Mouse (Mus musculus): Measurements from ENCODE around the gene Coq9. TPM values are rescaled to one million over a fixed set of nuclear protein-coding genes. Genes with fewer than 3 reads are reported as not detected.
A peak's percentile ranks its signal among the peaks of the same experiment; 100 is the strongest.

The Coq9 gene
- 56.8 and 58.3 TPM in 2 replicates for polyA plus RNA-seq (2015; fragmentation: Nextera tagmentation; extraction: Ambion mirVana)

DNA sequence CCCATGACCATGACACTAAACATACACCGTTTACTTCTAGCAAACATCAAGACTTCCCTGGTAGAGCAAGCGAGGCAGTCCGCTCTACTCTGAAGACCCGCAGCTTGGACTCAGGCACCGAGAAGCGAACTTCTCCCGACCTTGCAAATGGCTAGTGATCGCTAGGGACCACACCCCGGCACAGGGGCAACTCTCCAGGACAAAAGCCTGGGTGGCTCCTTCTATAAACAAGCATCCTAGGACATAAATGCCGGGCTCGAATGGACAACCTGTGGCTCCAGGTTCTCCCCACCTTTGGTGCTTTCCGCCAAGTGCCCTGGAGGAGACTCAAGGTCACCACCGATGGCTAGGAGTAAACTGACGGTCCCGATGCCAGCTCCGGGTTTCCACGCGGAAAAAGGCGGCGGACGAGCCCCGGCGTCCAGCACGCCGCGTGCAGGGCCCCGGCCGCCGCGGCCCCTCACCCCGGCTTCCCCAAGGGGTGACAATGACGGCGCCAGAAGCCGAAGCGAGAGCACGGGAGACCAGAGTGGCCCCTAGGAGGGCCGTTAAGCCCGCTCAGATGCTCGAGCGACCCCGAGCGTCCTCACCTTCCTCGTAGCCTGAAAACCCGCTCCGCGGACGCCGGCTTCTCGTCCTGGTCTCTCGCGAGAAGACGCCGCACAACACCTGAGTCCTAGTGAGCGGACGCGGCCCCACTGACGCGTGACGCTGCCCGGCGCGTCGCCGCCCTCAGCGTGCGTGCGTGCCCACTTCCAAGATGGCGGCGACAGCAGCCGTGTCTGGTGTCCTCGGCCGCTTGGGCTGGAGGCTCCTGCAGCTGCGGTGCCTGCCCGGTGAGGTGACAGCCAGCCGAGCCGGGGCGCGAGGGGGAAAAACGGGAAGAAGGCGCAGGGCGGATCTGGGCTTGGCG is at the start of gene Coq9, which contains the start of gene Ciapin1:
Coq9 (plus strand) TSS at position 660 of the 913 bp plus-strand sequence.
Ciapin1 (minus strand) TSS at position 697 of the 913 bp plus-strand sequence.
- H3K9ac ChIP-seq, result peak within 1 kb of the TSS; percentile 93
- peak; percentile 99 for ATAC-seq (replicated peaks)
- H3K36me3 ChIP-seq (replicated peaks), result no peaks in the 10 kb centered on the region
- H3K4me1 ChIP-seq, result peaks cover 19% of the 10 kb centered on the region
- H3K27ac ChIP-seq, result peak within 1 kb of the TSS; percentile 94
- WGBS, result under 1% methylated on average over 82 of the region's 82 CpGs
- H3K9me3 ChIP-seq, result no peaks in the 10 kb centered on the region
- no peaks in the 10 kb centered on the region for H3K27me3 ChIP-seq (replicated peaks)
- peak within 1 kb of the TSS; percentile 92 for H3K4me2 ChIP-seq
- H3K4me3 ChIP-seq, result peak within 1 kb of the TSS; percentile 82

DNA sequence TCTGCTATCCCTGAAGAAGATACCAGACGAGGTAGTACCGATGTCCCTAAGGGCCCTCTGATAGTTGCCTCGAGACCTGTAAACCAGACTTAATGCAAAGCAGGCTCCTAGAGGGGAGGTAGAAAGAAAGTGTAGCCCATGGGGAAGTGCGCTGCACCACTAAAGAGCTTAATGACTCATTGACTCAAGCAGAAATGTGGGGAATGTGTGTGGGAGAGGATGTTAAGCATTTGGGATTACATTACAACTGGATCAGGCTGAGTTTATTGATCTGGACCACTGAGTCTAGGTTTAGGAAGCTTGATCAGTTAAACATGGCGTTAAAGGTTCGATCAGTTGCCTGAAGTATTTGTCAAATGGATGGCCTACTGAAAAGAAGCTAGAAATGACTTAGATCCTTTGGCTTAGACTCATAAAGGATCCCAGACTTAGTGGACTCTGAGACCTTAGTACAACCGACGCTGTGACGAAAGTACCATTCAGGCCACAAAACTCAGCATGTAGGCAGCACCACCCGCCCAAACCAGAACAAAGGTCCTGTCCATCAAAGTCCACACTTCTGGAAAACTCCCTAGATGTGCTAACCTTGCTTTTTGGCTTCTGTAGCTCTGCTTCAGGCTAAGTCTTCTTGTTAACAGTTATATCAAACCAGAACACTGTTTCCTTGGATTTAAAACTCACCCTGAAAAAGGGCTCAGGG is 48.7 kb upstream of the Coq9 start:
- Histone ChIP-seq H3K9ac (no peak overlapping the region), H3K27me3 (replicated peaks) (no peaks in the 10 kb centered on the region), H3K27ac (no peak overlapping the region), H3K36me3 (replicated peaks) (no peaks in the 10 kb centered on the region), H3K4me1 (no peaks in the 10 kb centered on the region), H3K4me2 (no peak overlapping the region), H3K4me3 (no peak overlapping the region), H3K9me3 (no peaks in the 10 kb centered on the region)
- 35% methylated on average over 10 of the region's 10 CpGs for WGBS
- ATAC-seq (replicated peaks), result no peak

DNA sequence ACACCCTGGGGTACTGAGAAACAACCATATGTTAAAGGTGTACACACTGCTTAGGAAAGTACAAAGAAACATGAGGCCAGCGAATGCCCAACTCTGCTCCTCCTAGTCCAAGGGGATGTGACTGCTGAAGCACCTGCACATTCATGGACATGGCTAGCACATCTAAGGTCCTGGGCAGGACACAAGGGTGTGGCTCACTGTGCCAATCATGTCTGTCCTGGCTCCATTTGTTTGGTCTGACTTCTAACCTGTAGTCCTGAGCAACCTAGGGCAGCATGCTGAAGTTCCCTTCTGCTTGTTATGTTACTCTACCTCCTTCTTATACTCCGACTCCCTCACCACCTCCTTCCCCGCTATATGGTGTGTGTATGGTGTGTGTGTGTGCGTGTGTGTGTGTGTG is 43.8 kb upstream of the Coq9 start:
- no peak for ATAC-seq (replicated peaks)
- no peaks in the 10 kb centered on the region for H3K27me3 ChIP-seq (replicated peaks)
- 91% methylated on average over 4 of the region's 4 CpGs for WGBS

DNA sequence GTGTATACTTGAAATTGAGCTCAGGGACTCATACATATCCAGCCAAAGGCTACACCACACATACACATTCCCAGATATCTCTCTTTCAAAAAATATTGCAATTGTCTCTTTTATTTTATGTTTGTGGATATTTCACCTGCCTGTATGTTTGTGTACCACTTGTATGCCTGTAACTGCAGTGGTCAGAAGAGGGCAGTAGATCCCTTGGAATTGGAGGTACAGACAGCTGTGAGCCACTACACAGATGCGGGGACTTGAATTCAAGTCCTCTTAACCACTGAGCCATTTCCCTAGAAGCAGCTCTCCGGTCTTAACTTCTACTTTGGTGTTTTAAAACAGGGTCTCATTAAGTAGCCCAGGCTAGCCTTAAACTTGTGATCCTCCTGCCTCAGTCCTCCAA is 43.3 kb upstream of the Coq9 start:
- H3K27me3 ChIP-seq (replicated peaks), result no peaks in the 10 kb centered on the region
- 95% methylated on average over 2 of the region's 2 CpGs for WGBS
- no peaks in the 10 kb centered on the region for H3K4me1 ChIP-seq
- no peak overlapping the region for H3K4me2 ChIP-seq
- H3K9me3 ChIP-seq, result no peaks in the 10 kb centered on the region
- H3K9ac ChIP-seq, result no peak overlapping the region
- no peak overlapping the region for H3K27ac ChIP-seq
- no peak for ATAC-seq (replicated peaks)
- H3K36me3 ChIP-seq (replicated peaks), result no peaks in the 10 kb centered on the region
- no peak overlapping the region for H3K4me3 ChIP-seq

More for the DNA sequence above, 43.8 kb upstream of the Coq9 start:
- Histone ChIP-seq H3K9ac (no peak overlapping the region), H3K4me2 (no peak overlapping the region), H3K4me1 (no peaks in the 10 kb centered on the region), H3K27ac (no peak overlapping the region), H3K9me3 (no peaks in the 10 kb centered on the region), H3K4me3 (no peak overlapping the region), H3K36me3 (replicated peaks) (no peaks in the 10 kb centered on the region)

GRCm38 (mm10) chr8:94800278-94800968 is 37.7 kb upstream of the Coq9 start:
- Histone ChIP-seq H3K9ac (no peak overlapping the region), H3K27ac (no peak overlapping the region), H3K4me1 (no peaks in the 10 kb centered on the region), H3K36me3 (replicated peaks) (no peaks in the 10 kb centered on the region), H3K27me3 (replicated peaks) (no peaks in the 10 kb centered on the region), H3K4me3 (no peak overlapping the region), H3K9me3 (no peaks in the 10 kb centered on the region), H3K4me2 (no peak overlapping the region)
- ATAC-seq (replicated peaks), result no peak
- 68% methylated on average over 7 of the region's 7 CpGs for WGBS

GRCm38 (mm10) chr8:94801293-94802095 is 36.6 kb upstream of the Coq9 start:
- no peak overlapping the region for H3K9ac ChIP-seq
- no peak overlapping the region for H3K27ac ChIP-seq
- no peaks in the 10 kb centered on the region for H3K4me1 ChIP-seq
- H3K9me3 ChIP-seq, result no peaks in the 10 kb centered on the region
- 44% methylated on average over 14 of the region's 14 CpGs for WGBS
- no peak overlapping the region for H3K4me2 ChIP-seq
- H3K27me3 ChIP-seq (replicated peaks), result no peaks in the 10 kb centered on the region
- no peaks in the 10 kb centered on the region for H3K36me3 ChIP-seq (replicated peaks)
- H3K4me3 ChIP-seq, result no peak overlapping the region
- ATAC-seq (replicated peaks), result no peak

GRCm38 (mm10) chr8:94802375-94802774 is 35.7 kb upstream of the Coq9 start:
- Histone ChIP-seq H3K36me3 (replicated peaks) (no peaks in the 10 kb centered on the region), H3K4me3 (no peak overlapping the region), H3K27me3 (replicated peaks) (no peaks in the 10 kb centered on the region), H3K9ac (no peak overlapping the region), H3K9me3 (no peaks in the 10 kb centered on the region), H3K27ac (no peak overlapping the region), H3K4me1 (no peaks in the 10 kb centered on the region), H3K4me2 (no peak overlapping the region)
- 85% methylated on average over 4 of the region's 4 CpGs for WGBS
- ATAC-seq (replicated peaks), result no peak

- no peak for ATAC-seq (replicated peaks)
- no peak overlapping the region for H3K27ac ChIP-seq
- H3K4me2 ChIP-seq, result no peak overlapping the region
- no peak overlapping the region for H3K4me3 ChIP-seq
- no peak overlapping the region for H3K9ac ChIP-seq
- WGBS, result 77% methylated on average over 6 of the region's 6 CpGs
- no peaks in the 10 kb centered on the region for H3K36me3 ChIP-seq (replicated peaks)
- H3K9me3 ChIP-seq, result no peaks in the 10 kb centered on the region
- H3K4me1 ChIP-seq, result no peaks in the 10 kb centered on the region
- H3K27me3 ChIP-seq (replicated peaks), result no peaks in the 10 kb centered on the region
Observed at GRCm38 (mm10) chr8:94803551-94803950, 34.6 kb upstream of the Coq9 start.

DNA sequence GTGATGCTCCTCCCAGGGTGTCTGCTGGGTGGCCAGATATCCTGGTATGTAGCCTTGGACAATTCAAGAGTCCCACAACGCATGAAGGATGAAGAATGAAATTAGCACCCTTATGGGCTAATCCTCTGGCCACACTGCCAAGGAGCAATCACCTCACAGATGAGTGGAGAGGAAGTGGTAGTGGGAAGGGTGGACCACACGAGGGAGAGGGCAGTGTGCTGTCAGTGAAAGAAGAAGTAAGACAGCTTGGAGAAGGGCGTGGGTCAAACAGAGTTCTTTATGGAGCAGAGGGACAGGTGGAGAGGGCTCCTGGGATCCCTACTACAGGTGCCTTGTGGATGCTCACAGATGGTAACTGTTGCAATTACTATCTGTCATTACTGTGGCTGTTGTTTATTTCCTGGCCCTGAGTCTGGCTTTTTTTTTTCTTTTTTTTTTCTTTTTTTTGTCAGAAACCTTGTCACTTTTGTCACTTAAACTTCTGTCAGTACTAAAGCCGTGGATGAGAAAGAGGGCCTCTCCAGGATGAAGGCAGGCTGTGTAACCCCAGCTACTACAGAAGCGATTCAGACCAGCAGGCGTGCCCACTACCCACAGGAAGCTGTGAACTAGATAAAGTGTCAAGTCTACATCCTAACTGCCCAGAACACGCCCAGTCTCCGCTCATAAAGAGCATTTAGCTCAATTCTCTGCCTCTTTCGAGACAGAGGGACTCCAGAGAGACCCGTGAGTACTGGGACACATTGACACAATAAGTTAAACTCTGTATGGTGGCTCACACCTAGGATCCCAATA is 33.4 kb upstream of the Coq9 start:
- H3K27me3 ChIP-seq (replicated peaks), result no peaks in the 10 kb centered on the region
- H3K27ac ChIP-seq, result no peak overlapping the region
- H3K9ac ChIP-seq, result no peak overlapping the region
- no peak overlapping the region for H3K4me2 ChIP-seq
- H3K4me3 ChIP-seq, result no peak overlapping the region
- H3K9me3 ChIP-seq, result no peaks in the 10 kb centered on the region
- WGBS, result 84% methylated on average over 10 of the region's 10 CpGs
- no peak for ATAC-seq (replicated peaks)
- no peaks in the 10 kb centered on the region for H3K4me1 ChIP-seq
- no peaks in the 10 kb centered on the region for H3K36me3 ChIP-seq (replicated peaks)

- no peak for ATAC-seq (replicated peaks)
- 61% methylated on average over 4 of the region's 4 CpGs for WGBS
- H3K9me3 ChIP-seq, result no peaks in the 10 kb centered on the region
- no peak overlapping the region for H3K9ac ChIP-seq
- H3K36me3 ChIP-seq (replicated peaks), result no peaks in the 10 kb centered on the region
- H3K27me3 ChIP-seq (replicated peaks), result no peaks in the 10 kb centered on the region
- H3K4me1 ChIP-seq, result no peaks in the 10 kb centered on the region
- no peak overlapping the region for H3K27ac ChIP-seq
- no peak overlapping the region for H3K4me2 ChIP-seq
- H3K4me3 ChIP-seq, result no peak overlapping the region
Observed at GRCm38 (mm10) chr8:94805811-94806210, 32.3 kb upstream of the Coq9 start.

GRCm38 (mm10) chr8:94807506-94807905 is 30.6 kb upstream of the Coq9 start:
- H3K4me1 ChIP-seq, result peaks cover 5% of the 10 kb centered on the region
- 50% methylated on average over 7 of the region's 7 CpGs for WGBS
- no peak for ATAC-seq (replicated peaks)
- H3K9ac ChIP-seq, result no peak overlapping the region
- H3K9me3 ChIP-seq, result no peaks in the 10 kb centered on the region
- H3K4me3 ChIP-seq, result no peak overlapping the region
- H3K4me2 ChIP-seq, result no peak overlapping the region
- H3K27ac ChIP-seq, result no peak overlapping the region
- no peaks in the 10 kb centered on the region for H3K36me3 ChIP-seq (replicated peaks)
- H3K27me3 ChIP-seq (replicated peaks), result no peaks in the 10 kb centered on the region

Data from midbrain, embryonic 15.5 days (tissue).